Mouse (Mus musculus) forebrain, embryonic 13.5 days (tissue): ENCODE measurements around the gene Als2. TPM values are rescaled to one million over a fixed set of nuclear protein-coding genes. Genes with fewer than 3 reads are reported as not detected.

Source experiments
- polyA plus RNA-seq: library from polyadenylated mRNA; unstranded; fragments of >200 nt; fragmentation: Nextera tagmentation; extraction: Ambion mirVana; gene quantifications from 2 replicates; pipeline ENCODE4 v1.2.1, GENCODE M21; 2015

Als2 gene
- polyA plus RNA-seq, 1 experiment from 2014 or later: 13.2 TPM

Other genes with a start within 250 kb of the Als2 start
- not detected in 2 replicates for gene C2cd6, start 142.3 kb downstream of the Als2 start, polyA plus RNA-seq
- gene Tmem237, start 116.8 kb downstream of the Als2 start, polyA plus RNA-seq: 50.1 and 53.3 TPM in 2 replicates
- 0.27 and 0.40 TPM in 2 replicates for gene Mpp4, start 73.8 kb downstream of the Als2 start, polyA plus RNA-seq
- gene Cdk15, start 19.7 kb upstream of the Als2 start, polyA plus RNA-seq: 0.11 and 0.39 TPM in 2 replicates
- gene Fzd7, start 245.2 kb upstream of the Als2 start, polyA plus RNA-seq: 2.8 and 3.4 TPM in 2 replicates